Mouse (Mus musculus): Measurements from ENCODE around the gene Gtsf1l. TPM values are rescaled to one million over a fixed set of nuclear protein-coding genes. Genes with fewer than 3 reads are reported as not detected.
A peak's percentile ranks its signal among the peaks of the same experiment; 100 is the strongest.

The Gtsf1l gene
- polyA plus RNA-seq, 1 experiment: not detected

DNA sequence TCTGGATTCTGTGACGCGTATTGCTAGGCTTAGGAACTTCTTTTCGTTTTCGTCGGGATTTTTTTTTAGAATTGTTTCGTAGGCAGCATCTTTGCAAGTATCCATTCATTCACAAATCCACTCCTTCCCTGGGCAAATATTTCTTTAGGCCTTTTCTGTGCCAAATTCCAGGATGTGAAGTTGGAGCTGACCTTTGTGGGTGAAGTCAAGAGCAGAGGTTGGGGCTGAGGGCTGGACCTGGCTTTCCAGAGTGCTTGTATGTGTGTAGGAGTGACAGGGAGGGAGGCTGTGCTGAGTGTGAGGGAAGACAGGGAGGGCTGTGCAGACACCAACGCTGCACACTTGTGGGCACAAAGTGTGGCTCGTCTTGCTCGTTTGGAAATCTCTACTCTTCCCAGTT, 31.1 kb downstream of the Gtsf1l start:
- H3K27ac ChIP-seq (ENCODE audit: control insufficient read depth, insufficient read depth, low read length): no peak overlapping the region

DNA sequence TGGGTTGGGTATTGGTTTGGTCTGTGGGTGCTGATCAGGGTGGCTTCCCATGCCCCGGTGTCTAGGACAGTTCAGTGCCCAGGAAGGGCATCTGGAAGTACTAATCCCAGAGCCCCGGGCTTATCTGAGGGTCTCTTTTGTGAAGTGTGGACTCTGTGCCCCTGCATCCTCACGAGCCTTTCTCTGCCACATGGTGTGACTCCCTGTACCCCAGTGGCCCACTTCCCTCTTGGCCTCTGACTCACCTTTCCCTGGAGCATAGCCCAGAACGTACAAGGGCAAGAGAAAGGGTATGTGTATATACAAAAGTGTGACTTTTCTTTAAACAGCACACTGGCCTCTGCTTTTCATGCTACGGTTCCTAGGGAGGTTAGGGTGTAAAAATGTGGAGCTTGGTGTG, 31.9 kb downstream of the Gtsf1l start:
- Histone ChIP-seq H3K4me1 (replicated peaks; ENCODE audit: control insufficient read depth, insufficient read depth, low read length) (peaks cover 17% of the 10 kb centered on the region), H3K27me3 (ENCODE audit: control insufficient read depth, insufficient read depth, low read length) (no peaks in the 10 kb centered on the region), H3K27ac (ENCODE audit: control insufficient read depth, insufficient read depth, low read length) (no peak overlapping the region), H3K36me3 (ENCODE audit: control insufficient read depth, insufficient read depth, low read length) (no peaks in the 10 kb centered on the region), H3K4me3 (ENCODE audit: control insufficient read depth, insufficient read depth, low read length) (peak overlapping the region; percentile 57)
- DNase-seq: no peak
- TF ChIP-seq POLR2A (IDR thresholded peaks at IDR 0.05; ENCODE audit: control insufficient read depth, extremely low read depth, insufficient read depth, low read length, poor library complexity): no peak
- TF ChIP-seq CTCF (IDR thresholded peaks at IDR 0.05; ENCODE audit: borderline replicate concordance, control insufficient read depth, extremely low read depth, insufficient read depth, low read length, poor library complexity): no peak
- 44% methylated on average over 5 of the region's 5 CpGs for WGBS

More for the DNA sequence above, 31.1 kb downstream of the Gtsf1l start:
- no peak overlapping the region for H3K4me3 ChIP-seq (ENCODE audit: control insufficient read depth, insufficient read depth, low read length)
- no peak for DNase-seq
- WGBS: 94% methylated on average over 9 of the region's 9 CpGs
- TF ChIP-seq POLR2A (IDR thresholded peaks at IDR 0.05; ENCODE audit: control insufficient read depth, extremely low read depth, insufficient read depth, low read length, poor library complexity) (no peak), CTCF (IDR thresholded peaks at IDR 0.05; ENCODE audit: borderline replicate concordance, control insufficient read depth, extremely low read depth, insufficient read depth, low read length, poor library complexity) (no peak)
- H3K36me3 ChIP-seq (ENCODE audit: control insufficient read depth, insufficient read depth, low read length): no peaks in the 10 kb centered on the region
- H3K27me3 ChIP-seq (ENCODE audit: control insufficient read depth, insufficient read depth, low read length): no peaks in the 10 kb centered on the region
- peaks cover 17% of the 10 kb centered on the region for H3K4me1 ChIP-seq (replicated peaks; ENCODE audit: control insufficient read depth, insufficient read depth, low read length)

DNA sequence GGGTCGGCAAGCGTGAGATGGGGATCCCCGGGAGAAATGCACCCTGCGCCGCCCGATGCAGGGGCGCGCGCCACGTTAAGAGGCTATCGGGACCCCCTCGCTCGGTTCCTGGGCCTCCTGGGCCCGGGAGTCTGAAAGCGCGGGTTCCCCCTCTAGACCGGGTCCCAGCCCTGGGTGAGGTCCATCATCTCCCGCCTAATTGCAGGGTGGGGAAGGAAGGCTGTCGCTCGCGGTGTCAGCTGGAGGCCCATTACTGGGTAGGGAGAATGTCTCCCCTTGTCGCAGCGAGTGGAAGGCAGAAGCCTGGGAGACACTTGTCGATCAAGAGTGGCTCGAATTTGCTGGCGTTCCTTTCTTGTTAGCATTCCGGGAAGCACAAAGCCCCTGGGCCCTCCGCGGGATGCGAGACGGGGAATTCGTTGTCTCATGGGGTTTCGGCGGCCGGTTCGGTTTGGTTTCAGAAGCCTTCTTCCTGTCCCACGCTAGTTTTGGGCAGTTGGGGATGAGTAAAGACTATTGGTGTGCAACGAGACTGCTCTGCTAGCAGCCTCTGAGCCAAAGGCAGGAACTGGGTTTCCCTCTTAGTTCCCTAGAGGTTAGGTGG, 32.7 kb downstream of the Gtsf1l start:
- peaks cover 17% of the 10 kb centered on the region for H3K4me1 ChIP-seq (replicated peaks; ENCODE audit: control insufficient read depth, insufficient read depth, low read length)
- DNase-seq: no peak
- H3K27me3 ChIP-seq (ENCODE audit: control insufficient read depth, insufficient read depth, low read length): no peaks in the 10 kb centered on the region
- peak overlapping the region; percentile 57 for H3K4me3 ChIP-seq (ENCODE audit: control insufficient read depth, insufficient read depth, low read length)
- H3K36me3 ChIP-seq (ENCODE audit: control insufficient read depth, insufficient read depth, low read length): no peaks in the 10 kb centered on the region
- no peak for TF ChIP-seq POLR2A (IDR thresholded peaks at IDR 0.05; ENCODE audit: control insufficient read depth, extremely low read depth, insufficient read depth, low read length, poor library complexity)
- TF ChIP-seq CTCF (IDR thresholded peaks at IDR 0.05; ENCODE audit: borderline replicate concordance, control insufficient read depth, extremely low read depth, insufficient read depth, low read length, poor library complexity): no peak
- H3K27ac ChIP-seq (ENCODE audit: control insufficient read depth, insufficient read depth, low read length): no peak overlapping the region
- WGBS: under 1% methylated on average over 35 of the region's 38 CpGs

DNA sequence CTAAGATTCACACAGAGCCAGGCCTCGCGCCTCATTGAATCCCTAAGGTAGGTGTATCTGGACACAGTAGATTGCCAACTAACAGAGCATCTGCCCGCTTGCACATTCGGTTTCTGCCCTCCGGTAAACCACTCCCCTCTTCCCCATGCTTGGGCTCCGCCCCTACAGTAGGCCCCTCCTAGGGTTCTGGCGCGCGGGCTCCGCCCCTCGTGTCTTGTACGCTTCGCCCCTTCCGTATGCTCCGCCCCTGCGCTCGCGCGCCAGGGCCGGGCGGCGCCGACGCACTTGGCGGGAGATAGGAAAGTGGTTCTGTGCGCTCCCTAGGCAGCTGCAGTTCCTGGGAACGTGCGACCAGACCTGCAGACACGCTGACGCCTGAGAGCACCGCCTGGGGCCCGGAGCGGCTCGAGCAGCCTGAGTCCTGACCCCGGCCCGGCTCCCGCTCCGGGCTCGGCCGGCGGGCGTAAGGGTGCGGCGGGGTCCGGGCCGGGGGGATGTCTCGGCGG, 33.3 kb downstream of the Gtsf1l start, which contains the start of gene Mybl2:
Mybl2 (plus strand) TSS at position 353 of the 506 bp plus-strand sequence.
- no peaks in the 10 kb centered on the region for H3K36me3 ChIP-seq (ENCODE audit: control insufficient read depth, insufficient read depth, low read length)
- no peak within 1 kb of the TSS for H3K27ac ChIP-seq (ENCODE audit: control insufficient read depth, insufficient read depth, low read length)
- H3K4me3 ChIP-seq (ENCODE audit: control insufficient read depth, insufficient read depth, low read length): peak within 1 kb of the TSS; percentile 57
- TF ChIP-seq CTCF (IDR thresholded peaks at IDR 0.05; ENCODE audit: borderline replicate concordance, control insufficient read depth, extremely low read depth, insufficient read depth, low read length, poor library complexity) (peak; percentile 41; the same call in 1 of the 2 replicates), POLR2A (IDR thresholded peaks at IDR 0.05; ENCODE audit: control insufficient read depth, extremely low read depth, insufficient read depth, low read length, poor library complexity) (peak; percentile 57; the same call in 1 of the 2 replicates)
- no peaks in the 10 kb centered on the region for H3K27me3 ChIP-seq (ENCODE audit: control insufficient read depth, insufficient read depth, low read length)
- DNase-seq: peak; percentile 95
- 1% methylated on average over 48 of the region's 48 CpGs for WGBS
- peaks cover 17% of the 10 kb centered on the region for H3K4me1 ChIP-seq (replicated peaks; ENCODE audit: control insufficient read depth, insufficient read depth, low read length)

DNA sequence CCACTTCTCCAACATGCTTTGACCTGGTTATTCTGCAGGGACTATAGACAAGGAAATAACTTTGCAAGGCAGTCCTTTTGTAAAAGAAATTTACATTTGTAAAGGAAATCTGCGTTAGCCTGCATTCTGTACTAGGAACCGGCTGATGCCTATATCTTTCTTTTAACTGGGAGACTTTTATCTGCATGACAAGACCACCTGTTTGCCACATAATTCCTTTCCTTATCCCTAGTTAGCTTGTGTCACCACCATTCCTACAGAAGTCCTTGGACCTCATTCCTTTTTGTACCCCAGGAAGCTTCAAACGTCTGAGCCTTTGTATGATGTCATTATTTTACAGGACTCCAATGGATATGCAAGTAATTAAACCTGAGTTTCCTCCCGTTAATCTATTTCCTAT, 34.8 kb downstream of the Gtsf1l start:
- no peaks in the 10 kb centered on the region for H3K27me3 ChIP-seq (ENCODE audit: control insufficient read depth, insufficient read depth, low read length)
- DNase-seq: no peak
- peaks cover 17% of the 10 kb centered on the region for H3K4me1 ChIP-seq (replicated peaks; ENCODE audit: control insufficient read depth, insufficient read depth, low read length)
- no peak overlapping the region for H3K27ac ChIP-seq (ENCODE audit: control insufficient read depth, insufficient read depth, low read length)
- 93% methylated on average over 4 of the region's 4 CpGs for WGBS
- TF ChIP-seq CTCF (IDR thresholded peaks at IDR 0.05; ENCODE audit: borderline replicate concordance, control insufficient read depth, extremely low read depth, insufficient read depth, low read length, poor library complexity) (no peak), POLR2A (IDR thresholded peaks at IDR 0.05; ENCODE audit: control insufficient read depth, extremely low read depth, insufficient read depth, low read length, poor library complexity) (no peak)
- no peak overlapping the region for H3K4me3 ChIP-seq (ENCODE audit: control insufficient read depth, insufficient read depth, low read length)
- H3K36me3 ChIP-seq (ENCODE audit: control insufficient read depth, insufficient read depth, low read length): no peaks in the 10 kb centered on the region

DNA sequence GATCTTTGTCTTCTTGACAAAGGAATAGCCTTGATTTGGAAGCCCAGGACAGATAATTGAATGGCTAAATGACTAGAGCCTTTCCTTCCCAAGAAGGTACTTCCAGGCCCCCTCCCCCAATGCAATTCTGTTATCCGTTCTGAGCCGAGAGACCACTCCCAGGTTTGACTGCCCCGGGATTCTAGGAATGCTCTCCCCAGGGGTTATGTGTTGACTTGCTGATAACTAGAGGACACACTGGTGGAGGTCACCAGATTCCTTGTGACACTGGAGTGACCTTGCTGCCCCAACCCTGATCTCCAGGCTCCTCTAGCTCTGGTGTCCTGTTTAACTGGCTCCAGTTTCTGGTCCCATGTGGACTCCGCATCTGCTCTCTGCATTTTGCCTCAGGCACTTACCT, 35.6 kb downstream of the Gtsf1l start:
- Histone ChIP-seq H3K27me3 (ENCODE audit: control insufficient read depth, insufficient read depth, low read length) (no peaks in the 10 kb centered on the region), H3K36me3 (ENCODE audit: control insufficient read depth, insufficient read depth, low read length) (no peaks in the 10 kb centered on the region), H3K4me1 (replicated peaks; ENCODE audit: control insufficient read depth, insufficient read depth, low read length) (peaks cover 17% of the 10 kb centered on the region), H3K27ac (ENCODE audit: control insufficient read depth, insufficient read depth, low read length) (no peak overlapping the region), H3K4me3 (ENCODE audit: control insufficient read depth, insufficient read depth, low read length) (no peak overlapping the region)
- no peak for DNase-seq
- no peak for TF ChIP-seq CTCF (IDR thresholded peaks at IDR 0.05; ENCODE audit: borderline replicate concordance, control insufficient read depth, extremely low read depth, insufficient read depth, low read length, poor library complexity)
- TF ChIP-seq POLR2A (IDR thresholded peaks at IDR 0.05; ENCODE audit: control insufficient read depth, extremely low read depth, insufficient read depth, low read length, poor library complexity): no peak
- 94% methylated on average over 4 of the region's 4 CpGs for WGBS

Data from thymus, adult 2 months (tissue).